Mouse (Mus musculus) kidney, adult 2 months (tissue): ENCODE measurements at regions not wholly inside any gene's neighbourhood (a gene's known extent, or its start where the extent isn't known, plus 50 kb on each side); places are given as distances from the start of the nearest gene placed in this dataset.

Experiments used
- CTCF ChIP-seq: fragments of 200-500 bp; conservative IDR thresholded peaks from 2 replicates; pipeline ENCODE4 v1.5.1; 2011; ENCODE audit warnings: low read depth, mild to moderate bottlenecking, control low read depth, low read length, moderate library complexity, mixed read lengths; ENCODE audit not compliant: insufficient read depth, insufficient read length
- POLR2A ChIP-seq: fragments of 200-500 bp; IDR thresholded peaks from one replicate; pipeline ENCODE4 v1.6.1; 2011; ENCODE audit warnings: low read depth, low read length, control low read depth

- no peak for TF ChIP-seq CTCF
- no peak for TF ChIP-seq POLR2A
Measured at GRCm38 (mm10) chr12:25938856-25939255, 476.2 kb downstream of the Rnf144a start.
